Mouse (Mus musculus) spleen, postnatal 36 days (tissue): ENCODE results near the gene Stx6.

Experiments
- DNase-seq, 2 experiments: peaks; one replicate each; pipeline ENCODE4 v3.0.0; 2022; ENCODE audit warnings: low spot score in 2 of 2, mixed read lengths in 1 of 2

Gene Stx6

GRCm38 (mm10) chr1:155205822-155206660 lies 47.5 kb downstream of the Stx6 start:
- DNase-seq, result no peak

GRCm38 (mm10) chr1:155207859-155208258 lies 49.3 kb downstream of the Stx6 start:
- no peak for DNase-seq

GRCm38 (mm10) chr1:155210011-155210763 lies 51.7 kb downstream of the Stx6 start:
- DNase-seq, result no peak

- no peak for DNase-seq
Measured at GRCm38 (mm10) chr1:155211017-155211416, 52.5 kb downstream of the Stx6 start.

GRCm38 (mm10) chr1:155212081-155212480 lies 53.6 kb downstream of the Stx6 start:
- no peak for DNase-seq

- no peak for DNase-seq
Measured at GRCm38 (mm10) chr1:155212493-155212892, 54.0 kb downstream of the Stx6 start.

- no peak for DNase-seq
Measured at GRCm38 (mm10) chr1:155212936-155213774, 54.6 kb downstream of the Stx6 start.

GRCm38 (mm10) chr1:155213912-155214311 lies 55.4 kb downstream of the Stx6 start:
- no peak for DNase-seq

- no peak for DNase-seq
Measured at GRCm38 (mm10) chr1:155215066-155215764, 56.7 kb downstream of the Stx6 start.

GRCm38 (mm10) chr1:155216313-155216712 lies 57.8 kb downstream of the Stx6 start:
- DNase-seq, result no peak

- DNase-seq, result no peak
Measured at GRCm38 (mm10) chr1:155216844-155217243, 58.3 kb downstream of the Stx6 start.

GRCm38 (mm10) chr1:155217865-155218541 lies 59.5 kb downstream of the Stx6 start:
- peak; percentile 47 to 52 for DNase-seq

GRCm38 (mm10) chr1:155218924-155219323 lies 60.4 kb downstream of the Stx6 start:
- DNase-seq, result no peak

GRCm38 (mm10) chr1:155222101-155222669 lies 63.7 kb downstream of the Stx6 start:
- no peak for DNase-seq

GRCm38 (mm10) chr1:155223036-155223435 lies 64.5 kb downstream of the Stx6 start:
- peak; percentile 39 to 54 for DNase-seq

GRCm38 (mm10) chr1:155223849-155224554 lies 65.5 kb downstream of the Stx6 start:
- DNase-seq, result peak; percentile 76 to 80

GRCm38 (mm10) chr1:155229464-155230411 lies 71.2 kb downstream of the Stx6 start:
- no peak for DNase-seq

GRCm38 (mm10) chr1:155232385-155232784 lies 73.9 kb downstream of the Stx6 start:
- no peak for DNase-seq

GRCm38 (mm10) chr1:155232786-155233185 lies 74.3 kb downstream of the Stx6 start:
- DNase-seq, result no peak
